In the genomic region with DNA sequence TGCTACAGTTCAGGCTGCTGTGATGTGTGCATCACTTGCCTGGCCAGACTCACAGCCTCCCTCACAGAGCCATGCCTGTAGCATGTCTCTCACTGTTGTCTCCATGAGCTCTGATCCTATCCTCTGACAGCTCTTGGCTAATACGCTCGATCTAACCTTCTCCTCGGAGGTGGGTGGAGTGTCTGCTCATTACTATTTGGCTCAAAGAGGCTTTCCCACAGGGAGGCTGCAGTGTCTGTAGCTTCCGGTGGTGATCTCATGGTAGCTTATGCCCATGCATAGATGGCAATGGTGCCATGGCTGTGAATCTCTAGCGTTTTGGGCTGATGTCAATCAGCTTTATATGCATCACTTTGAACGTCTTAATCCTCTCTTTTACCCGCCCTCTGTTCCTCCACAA, we compare ENCODE assay signal across 20 mouse cellular contexts.
DNase-seq lines count a peak whose midpoint lies in the region; ATAC-seq and TF ChIP-seq lines count a peak whose summit lies in the region.
"Had no signal": no experiment of that assay in that cellular context is flagged by ENCODE, and none has a peak within 500 bp of the region (broad histone marks: within the 10 kb centered on the region; RNA-seq: fewer than 3 reads in every experiment).

No protein-coding gene starts in this region.

- TF ChIP-seq CTCF in hindbrain, postnatal 0 days (IDR thresholded peaks at IDR 0.05; ENCODE audit: low read depth): no peak
- TF ChIP-seq CTCF in midbrain, postnatal 0 days (IDR thresholded peaks at IDR 0.05): no peak

- H3K4me3 ChIP-seq in hindbrain, postnatal 0 days (ENCODE audit: low read length): no peak overlapping the region
- H3K4me3 ChIP-seq in hindbrain, embryonic 16.5 days (ENCODE audit: low read length): no peak overlapping the region
- no peak overlapping the region for H3K4me3 ChIP-seq in midbrain, postnatal 0 days (ENCODE audit: low read depth, low read length)
- no peak overlapping the region for H3K4me3 ChIP-seq in midbrain, embryonic 14.5 days (replicated peaks; ENCODE audit: low read depth, low read length)
- no peak overlapping the region for H3K4me3 ChIP-seq in neural tube, embryonic 15.5 days (replicated peaks)
- H3K4me3 ChIP-seq: embryonic facial prominence, embryonic 13.5 days; forebrain, embryonic 12.5 days; heart, embryonic 10.5 days; hindbrain, embryonic 12.5 days; intestine, embryonic 15.5 days had no signal

- 66% methylated on average over 7 of the region's 7 CpGs for WGBS in hindbrain, postnatal 0 days
- 83% methylated on average over 7 of the region's 7 CpGs for WGBS in hindbrain, embryonic 16.5 days
- WGBS in midbrain, postnatal 0 days: 64% methylated on average over 7 of the region's 7 CpGs
- WGBS in midbrain, embryonic 14.5 days: 66% methylated on average over 7 of the region's 7 CpGs
- 89% methylated on average over 7 of the region's 7 CpGs for WGBS in neural tube, embryonic 15.5 days

- peaks cover 6% of the 10 kb centered on the region; the same call in 1 of the 2 replicates for H3K4me1 ChIP-seq in hindbrain, postnatal 0 days (ENCODE audit: insufficient read depth, low read length)
- peaks cover 5% of the 10 kb centered on the region; the same call in 1 of the 2 replicates for H3K4me1 ChIP-seq in hindbrain, embryonic 16.5 days (ENCODE audit: control insufficient read depth, insufficient read depth, low read depth, low read length)
- H3K4me1 ChIP-seq in midbrain, postnatal 0 days (ENCODE audit: insufficient read depth, low read length): no peaks in the 10 kb centered on the region
- no peaks in the 10 kb centered on the region for H3K4me1 ChIP-seq in midbrain, embryonic 14.5 days (ENCODE audit: control insufficient read depth, insufficient read depth, low read length)
- H3K4me1 ChIP-seq in neural tube, embryonic 15.5 days: peaks cover 6% of the 10 kb centered on the region; the same call in 1 of the 2 replicates
- H3K4me1 ChIP-seq: forebrain, embryonic 12.5 days; heart, embryonic 10.5 days; hindbrain, embryonic 12.5 days; intestine, embryonic 15.5 days had no signal

- no peaks in the 10 kb centered on the region for H3K9me3 ChIP-seq in hindbrain, postnatal 0 days (ENCODE audit: low read length)
- H3K9me3 ChIP-seq in hindbrain, embryonic 16.5 days (ENCODE audit: control insufficient read depth, low read length): no peaks in the 10 kb centered on the region
- no peaks in the 10 kb centered on the region for H3K9me3 ChIP-seq in midbrain, postnatal 0 days (ENCODE audit: low read length)
- H3K9me3 ChIP-seq in midbrain, embryonic 14.5 days (ENCODE audit: control insufficient read depth, low read length): no peaks in the 10 kb centered on the region
- no peaks in the 10 kb centered on the region for H3K9me3 ChIP-seq in neural tube, embryonic 15.5 days (replicated peaks)
- H3K9me3 ChIP-seq: embryonic facial prominence, embryonic 13.5 days; forebrain, embryonic 12.5 days; heart, embryonic 10.5 days; hindbrain, embryonic 12.5 days; intestine, embryonic 15.5 days had no signal

- H3K36me3 ChIP-seq in hindbrain, postnatal 0 days (ENCODE audit: insufficient read depth, low read length): no peaks in the 10 kb centered on the region
- no peaks in the 10 kb centered on the region for H3K36me3 ChIP-seq in hindbrain, embryonic 16.5 days (ENCODE audit: control insufficient read depth, insufficient read depth, low read length)
- no peaks in the 10 kb centered on the region for H3K36me3 ChIP-seq in midbrain, postnatal 0 days (ENCODE audit: insufficient read depth, low read length)
- H3K36me3 ChIP-seq in midbrain, embryonic 14.5 days (ENCODE audit: control insufficient read depth, insufficient read depth, low read length): no peaks in the 10 kb centered on the region
- H3K36me3 ChIP-seq in neural tube, embryonic 15.5 days: no peaks in the 10 kb centered on the region
- H3K36me3 ChIP-seq: embryonic facial prominence, embryonic 13.5 days; forebrain, embryonic 12.5 days; heart, embryonic 10.5 days; hindbrain, embryonic 12.5 days; intestine, embryonic 15.5 days had no signal

- H3K9ac ChIP-seq in hindbrain, postnatal 0 days (replicated peaks; ENCODE audit: low read length): no peak overlapping the region
- no peak overlapping the region for H3K9ac ChIP-seq in hindbrain, embryonic 16.5 days (ENCODE audit: low read depth, low read length)
- H3K9ac ChIP-seq in midbrain, postnatal 0 days (replicated peaks; ENCODE audit: low read length, poor library complexity, severe bottlenecking): no peak overlapping the region
- no peak overlapping the region for H3K9ac ChIP-seq in midbrain, embryonic 14.5 days (replicated peaks; ENCODE audit: low read length)
- H3K9ac ChIP-seq in neural tube, embryonic 15.5 days (replicated peaks): no peak overlapping the region
- H3K9ac ChIP-seq: embryonic facial prominence, embryonic 13.5 days; forebrain, embryonic 12.5 days; hindbrain, embryonic 12.5 days; intestine, embryonic 15.5 days had no signal

- no peak overlapping the region for H3K27ac ChIP-seq in hindbrain, postnatal 0 days
- H3K27ac ChIP-seq in hindbrain, embryonic 16.5 days (ENCODE audit: low read depth, low read length): no peak overlapping the region
- H3K27ac ChIP-seq in midbrain, postnatal 0 days (ENCODE audit: low read depth, low read length): no peak overlapping the region
- H3K27ac ChIP-seq in midbrain, embryonic 14.5 days (replicated peaks; ENCODE audit: low read depth, low read length): no peak overlapping the region
- H3K27ac ChIP-seq in neural tube, embryonic 15.5 days (replicated peaks): no peak overlapping the region
- H3K27ac ChIP-seq: embryonic facial prominence, embryonic 13.5 days; forebrain, embryonic 12.5 days; heart, embryonic 10.5 days; hindbrain, embryonic 12.5 days; intestine, embryonic 15.5 days had no signal

- peak; percentile 46 for DNase-seq in cerebellum, adult 9-11 months
- no peak for DNase-seq in cerebellum, postnatal 4 days (ENCODE audit: low spot score in 2 of 2)
- peak; percentile 48 for DNase-seq in hindbrain, postnatal 0 days (ENCODE audit: low spot score)
- peak; percentile 49 for DNase-seq in midbrain, postnatal 0 days (ENCODE audit: low spot score)
- DNase-seq in midbrain, embryonic 14.5 days: no peak
- DNase-seq: adrenal gland, postnatal 25 days; gastrocnemius, postnatal 10 days; heart, adult 18-20 months; heart, postnatal 10 days; heart, postnatal 4 days had no signal

- H3K4me2 ChIP-seq in hindbrain, postnatal 0 days (ENCODE audit: low read depth, low read length): no peak overlapping the region
- no peak overlapping the region for H3K4me2 ChIP-seq in hindbrain, embryonic 16.5 days (ENCODE audit: low read length)
- no peak overlapping the region for H3K4me2 ChIP-seq in midbrain, postnatal 0 days (ENCODE audit: low read depth, low read length, poor library complexity, severe bottlenecking)
- H3K4me2 ChIP-seq in midbrain, embryonic 14.5 days (ENCODE audit: low read length): no peak overlapping the region
- H3K4me2 ChIP-seq in neural tube, embryonic 15.5 days: no peak overlapping the region
- H3K4me2 ChIP-seq: embryonic facial prominence, embryonic 13.5 days; forebrain, embryonic 12.5 days; hindbrain, embryonic 12.5 days; intestine, embryonic 15.5 days had no signal

- H3K27me3 ChIP-seq in hindbrain, postnatal 0 days (ENCODE audit: insufficient read depth, low read length): no peaks in the 10 kb centered on the region
- no peaks in the 10 kb centered on the region for H3K27me3 ChIP-seq in hindbrain, embryonic 16.5 days (replicated peaks; ENCODE audit: control insufficient read depth, insufficient read depth, low read length)
- H3K27me3 ChIP-seq in midbrain, postnatal 0 days (ENCODE audit: insufficient read depth, low read length): no peaks in the 10 kb centered on the region
- H3K27me3 ChIP-seq in midbrain, embryonic 14.5 days (ENCODE audit: control insufficient read depth, insufficient read depth, low read length): no peaks in the 10 kb centered on the region
- H3K27me3 ChIP-seq in neural tube, embryonic 15.5 days (replicated peaks): no peaks in the 10 kb centered on the region
- H3K27me3 ChIP-seq: embryonic facial prominence, embryonic 13.5 days; forebrain, embryonic 12.5 days; hindbrain, embryonic 12.5 days; intestine, embryonic 15.5 days had no signal

- ATAC-seq in hindbrain, postnatal 0 days: 0 out of 2 replicates have a peak, but pooled peaks have one; percentile 46
- no peak for ATAC-seq in hindbrain, embryonic 16.5 days
- ATAC-seq in midbrain, postnatal 0 days (ENCODE audit: low FRiP score): no peak
- ATAC-seq in midbrain, embryonic 14.5 days (ENCODE audit: low FRiP score, low TSS enrichment): no peak
- no peak for ATAC-seq in neural tube, embryonic 15.5 days (ENCODE audit: low FRiP score)
- ATAC-seq: activated CD4-positive, CD25-positive, alpha-beta regulatory T cell, adult 4 months; forebrain, embryonic 16.5 days; intestine, embryonic 15.5 days; Patski had no signal

Comparison
In these comparisons a context has a peak if more than half of its experiments do, and no peak if none do; other contexts are left out.
1. DNase-seq: peak in cerebellum, adult 9-11 months (single experiment), hindbrain, postnatal 0 days (single experiment) and midbrain, postnatal 0 days (single experiment); none in cerebellum, postnatal 4 days (0 of 2) and midbrain, embryonic 14.5 days (single experiment).